Mouse (Mus musculus): ENCODE measurements around the gene Ugt1a10.
A peak's percentile ranks its signal among the peaks of the same experiment; 100 is the strongest.
"Not testable (repeated sequence)": the region's sequence is repeated elsewhere in the genome, so short reads cannot be mapped to it uniquely, and the experiment has no call there.

GRCm38 (mm10) chr1:88145278-88145677 lies 90.1 kb downstream of the Ugt1a10 start:
- TF ChIP-seq POLR2A (IDR thresholded peaks at IDR 0.05; ENCODE audit: low read depth, low read length) = not testable (repeated sequence)
- peak; percentile 27; the same call in 1 of the 2 replicates for TF ChIP-seq CTCF (IDR thresholded peaks at IDR 0.05; ENCODE audit: extremely low read depth, insufficient read length, insufficient replicate concordance, low read depth, low read length)

Measured in small intestine, adult 2 months (tissue).